Mouse (Mus musculus) testis, adult 2 months (tissue): ENCODE data around the gene Impg2.

Experiments used
- CTCF ChIP-seq: fragments of 200-500 bp; IDR thresholded peaks from 2 replicates; pipeline ENCODE4 v1.5.1; 2012; ENCODE audit warnings: low read depth, mild to moderate bottlenecking, inconsistent platforms, low read length, moderate library complexity; ENCODE audit not compliant: control insufficient read depth, insufficient read depth, insufficient replicate concordance
- POLR2A ChIP-seq: fragments of 200-500 bp; IDR thresholded peaks from 2 replicates; pipeline ENCODE4 v1.6.1; 2012; ENCODE audit warnings: low read depth, mild to moderate bottlenecking, inconsistent platforms, low read length, moderate library complexity; ENCODE audit not compliant: control insufficient read depth

DNA sequence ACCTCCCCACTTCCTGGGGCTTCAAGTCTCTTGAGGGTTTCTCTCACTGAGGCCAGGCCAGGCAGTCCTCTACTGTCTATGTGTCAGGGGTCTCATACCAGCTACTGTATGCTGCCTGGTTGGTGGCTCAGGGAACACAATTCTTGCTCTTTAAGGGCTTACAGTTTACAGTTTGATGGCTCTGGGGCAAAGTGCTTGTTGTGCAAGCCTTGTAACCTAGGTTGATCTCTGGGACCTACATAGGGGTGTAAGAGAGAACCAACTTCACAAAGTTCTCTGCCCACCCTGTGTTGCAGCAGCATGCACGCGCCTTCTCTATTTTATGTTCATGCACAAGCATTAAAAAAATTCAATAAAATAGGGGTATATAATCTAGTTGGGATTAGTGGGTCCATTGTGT is 82.9 kb downstream of the Impg2 start:
- TF ChIP-seq POLR2A (no peak), CTCF (no peak)
